Mouse (Mus musculus) cerebellum, adult 2 months (tissue): ENCODE data around the gene Selenoo. TPM values are rescaled to one million over a fixed set of nuclear protein-coding genes. Genes with fewer than 3 reads are reported as not detected.

Experiments
- DNase-seq, 2 experiments: peaks; one replicate each; pipeline ENCODE4 v3.0.0; 2021
- H3K27ac ChIP-seq: fragments of 200-500 bp; 2 replicates; pipeline ENCODE4 v1.5.1; 2012; ENCODE audit warnings: low read length, control low read depth, inconsistent platforms; ENCODE audit not compliant: insufficient read depth
- H3K27me3 ChIP-seq: fragments of 200-500 bp; 2 replicates; pipeline ENCODE4 v1.6.1; 2012; ENCODE audit warnings: inconsistent platforms, mild to moderate bottlenecking, low read length, moderate library complexity; ENCODE audit not compliant: control insufficient read depth, insufficient read depth
- H3K4me1 ChIP-seq: fragments of 200-500 bp; 2 replicates; pipeline ENCODE4 v1.6.1; 2011; ENCODE audit warnings: low read length; ENCODE audit not compliant: control insufficient read depth, insufficient read depth
- H3K4me3 ChIP-seq: fragments of 200-500 bp; replicated peaks from 2 replicates; pipeline ENCODE3; 2011; ENCODE audit warnings: mild to moderate bottlenecking, low read depth, low read length, control low read depth; ENCODE audit not compliant: insufficient read depth
- CTCF ChIP-seq: fragments of 200-500 bp; IDR thresholded peaks from 2 replicates; pipeline ENCODE4 v1.5.1; 2011; ENCODE audit warnings: low read depth, mild to moderate bottlenecking, control low read depth, low read length, moderate library complexity, borderline replicate concordance; ENCODE audit not compliant: insufficient read depth
- POLR2A ChIP-seq: fragments of 200-500 bp; IDR thresholded peaks from 2 replicates; pipeline ENCODE4 v1.6.1; 2011; ENCODE audit warnings: low read length, control low read depth, borderline replicate concordance; ENCODE audit not compliant: insufficient read depth
- WGBS: fragments of 180-500 bp; shearing (Covaris S2); methylation state at CpG from one replicate; pipeline ENCODE4 v1.1.7; 2018; 5-methylcytosine and 5-hydroxymethylcytosine counted together
- polyA plus RNA-seq: library from polyadenylated mRNA; depleted of rRNA; stranded (reverse); fragments of >200 nt; gene quantifications from 2 replicates; pipeline ENCODE4 v1.2.3, GENCODE M21; 2012

The Selenoo gene
- polyA plus RNA-seq, 1 experiment = 58.1 TPM

- TF ChIP-seq CTCF = no peak
- TF ChIP-seq POLR2A = no peak
- no peak for DNase-seq
- H3K27me3 ChIP-seq = no peaks in the 10 kb centered on the region
Observed at GRCm38 (mm10) chr15:89141905-89142304, 53.0 kb downstream of the Selenoo start.

GRCm38 (mm10) chr15:89143134-89143533 is 54.2 kb downstream of the Selenoo start:
- no peak overlapping the region for H3K27ac ChIP-seq
- H3K4me3 ChIP-seq = no peak overlapping the region
- H3K4me1 ChIP-seq = peaks cover 29% of the 10 kb centered on the region
- no peaks in the 10 kb centered on the region for H3K27me3 ChIP-seq
- 88% methylated on average over 2 of the region's 2 CpGs for WGBS
- TF ChIP-seq POLR2A = no peak
- no peak for TF ChIP-seq CTCF
- DNase-seq = no peak

More at GRCm38 (mm10) chr15:89141905-89142304, 53.0 kb downstream of the Selenoo start:
- Histone ChIP-seq H3K4me1 (peaks cover 33% of the 10 kb centered on the region), H3K4me3 (no peak overlapping the region), H3K27ac (no peak overlapping the region)
- 79% methylated on average over 4 of the region's 4 CpGs for WGBS

- no peak for DNase-seq
- H3K27ac ChIP-seq = no peak overlapping the region
- TF ChIP-seq CTCF = no peak
- no peak for TF ChIP-seq POLR2A
- H3K4me1 ChIP-seq = peaks cover 20% of the 10 kb centered on the region
- H3K4me3 ChIP-seq = no peak overlapping the region
- WGBS = 87% methylated on average over 11 of the region's 11 CpGs
- no peaks in the 10 kb centered on the region for H3K27me3 ChIP-seq
Observed at GRCm38 (mm10) chr15:89144965-89145364, 56.1 kb downstream of the Selenoo start.

- Histone ChIP-seq H3K27me3 (no peaks in the 10 kb centered on the region), H3K4me1 (peaks cover 21% of the 10 kb centered on the region), H3K4me3 (peak overlapping the region; percentile 59), H3K27ac (no peak overlapping the region)
- TF ChIP-seq CTCF (no peak), POLR2A (no peak)
- DNase-seq = no peak
- WGBS = 82% methylated on average over 24 of the region's 24 CpGs
Observed at GRCm38 (mm10) chr15:89145813-89146350, 57.0 kb downstream of the Selenoo start.

- DNase-seq = peak; percentile 81 to 85
- H3K4me3 ChIP-seq = peak overlapping the region; percentile 59
- peak overlapping the region; percentile 30 for H3K27ac ChIP-seq
- TF ChIP-seq CTCF (no peak), POLR2A (peak; percentile 68)
- H3K27me3 ChIP-seq = no peaks in the 10 kb centered on the region
- WGBS = 6% methylated on average over 27 of the region's 27 CpGs
- peaks cover 21% of the 10 kb centered on the region for H3K4me1 ChIP-seq
Observed at GRCm38 (mm10) chr15:89146537-89146936, 57.7 kb downstream of the Selenoo start.

- H3K27ac ChIP-seq = peak overlapping the region; percentile 30
- peak; percentile 68 to 69 for DNase-seq
- 11% methylated on average over 16 of the region's 16 CpGs for WGBS
- peaks cover 21% of the 10 kb centered on the region for H3K4me1 ChIP-seq
- TF ChIP-seq CTCF = no peak
- TF ChIP-seq POLR2A = no peak
- no peaks in the 10 kb centered on the region for H3K27me3 ChIP-seq
- H3K4me3 ChIP-seq = peak overlapping the region; percentile 59
Observed at GRCm38 (mm10) chr15:89147024-89147423, 58.1 kb downstream of the Selenoo start.

GRCm38 (mm10) chr15:89147456-89147855 is 58.6 kb downstream of the Selenoo start:
- 0 out of 2 replicates have a peak overlapping the region, but pooled peaks have one; percentile 30 for H3K27ac ChIP-seq
- no peaks in the 10 kb centered on the region for H3K27me3 ChIP-seq
- TF ChIP-seq CTCF (no peak), POLR2A (no peak)
- peak overlapping the region; percentile 59 for H3K4me3 ChIP-seq
- WGBS = 27% methylated on average over 10 of the region's 10 CpGs
- peaks cover 21% of the 10 kb centered on the region for H3K4me1 ChIP-seq
- no peak for DNase-seq

- peaks cover 21% of the 10 kb centered on the region for H3K4me1 ChIP-seq
- H3K27me3 ChIP-seq = no peaks in the 10 kb centered on the region
- H3K4me3 ChIP-seq = peak overlapping the region; percentile 9
- 72% methylated on average over 4 of the region's 4 CpGs for WGBS
- no peak overlapping the region for H3K27ac ChIP-seq
- TF ChIP-seq CTCF = no peak
- no peak for TF ChIP-seq POLR2A
- DNase-seq = no peak
Observed at GRCm38 (mm10) chr15:89147895-89148294, 59.0 kb downstream of the Selenoo start.
